Mouse (Mus musculus) limb, embryonic 11.5 days (tissue): ENCODE measurements around the gene Zfp207. TPM values are rescaled to one million over a fixed set of nuclear protein-coding genes. Genes with fewer than 3 reads are reported as not detected.
A peak's percentile ranks its signal among the peaks of the same experiment; 100 is the strongest.
"Not testable (repeated sequence)": the region's sequence is repeated elsewhere in the genome, so short reads cannot be mapped to it uniquely, and the experiment has no call there.

Experiments
- ATAC-seq: fragments of 200-750 bp; cut with Nextera tagmentation; 2 replicates; pipeline ENCODE4 v1.8.0; 2017; ENCODE audit warnings: low read depth; ENCODE audit not compliant: insufficient number of reproducible peaks, low FRiP score, low TSS enrichment
- DNase-seq: peaks from one replicate; pipeline ENCODE4 v3.0.0-alpha.2; 2015; ENCODE audit warnings: low spot score
- H3K27ac ChIP-seq: fragments of 300-500 bp; sonication (generic); replicated peaks from 2 replicates; pipeline ENCODE4 v1.5.1; 2014; ENCODE audit warnings: low read depth, mild to moderate bottlenecking, low read length
- H3K27me3 ChIP-seq: fragments of 300-500 bp; sonication (generic); 2 replicates; pipeline ENCODE4 v1.6.1; 2014; ENCODE audit warnings: mild to moderate bottlenecking, low read length, mixed read lengths; ENCODE audit not compliant: control insufficient read depth, insufficient read depth
- H3K36me3 ChIP-seq: fragments of 300-500 bp; sonication (generic); 2 replicates; pipeline ENCODE4 v1.6.1; 2014; ENCODE audit warnings: mild to moderate bottlenecking, low read length, moderate library complexity, mixed read lengths; ENCODE audit not compliant: control insufficient read depth, insufficient read depth
- H3K4me1 ChIP-seq: fragments of 300-500 bp; sonication (generic); 2 replicates; pipeline ENCODE4 v1.6.1; 2014; ENCODE audit warnings: low read length, mixed read lengths; ENCODE audit not compliant: control insufficient read depth, insufficient read depth
- H3K4me2 ChIP-seq: fragments of 300-500 bp; sonication (generic); 2 replicates; pipeline ENCODE4 v1.6.1; 2014; ENCODE audit warnings: low read depth, mild to moderate bottlenecking, moderate library complexity; ENCODE audit not compliant: severe bottlenecking
- H3K4me3 ChIP-seq: fragments of 300-500 bp; sonication (generic); 2 replicates; pipeline ENCODE4 v1.5.1; 2014; ENCODE audit warnings: low read depth, low read length
- H3K9ac ChIP-seq: fragments of 300-500 bp; sonication (generic); 2 replicates; pipeline ENCODE4 v1.6.1; 2014; ENCODE audit warnings: mild to moderate bottlenecking, low read length
- H3K9me3 ChIP-seq: fragments of 300-500 bp; sonication (generic); 2 replicates; pipeline ENCODE4 v1.6.1; 2016; ENCODE audit warnings: low read length; ENCODE audit not compliant: control insufficient read depth
- WGBS: fragments of 180-500 bp; shearing (Covaris S2); extraction: QIAGEN DNeasy Blood & Tissue Kit; methylation state at CpG from one replicate; pipeline ENCODE4 v1.1.7; 2014; 5-methylcytosine and 5-hydroxymethylcytosine counted together
- polyA plus RNA-seq: library from polyadenylated mRNA; unstranded; fragments of >200 nt; fragmentation: Nextera tagmentation; extraction: Ambion mirVana; gene quantifications from 2 replicates; pipeline ENCODE4 v1.2.1, GENCODE M21; 2014

Zfp207 gene
- polyA plus RNA-seq, 1 experiment from 2014 or later, result 343 TPM

GRCm38 (mm10) chr11:80420202-80420984, 37.3 kb downstream of the Zfp207 start:
- Histone ChIP-seq H3K36me3 (no peaks in the 10 kb centered on the region; the same call in 1 of the 2 replicates), H3K4me1 (no peaks in the 10 kb centered on the region), H3K4me3 (no peak overlapping the region), H3K9ac (no peak overlapping the region), H3K9me3 (no peaks in the 10 kb centered on the region), H3K27ac (no peak overlapping the region), H3K27me3 (no peaks in the 10 kb centered on the region), H3K4me2 (no peak overlapping the region)
- 67% methylated on average over 2 of the region's 2 CpGs for WGBS
- ATAC-seq (no peak), DNase-seq (no peak)

- WGBS, result 87% methylated on average over 7 of the region's 7 CpGs
- Histone ChIP-seq H3K4me2 (no peak overlapping the region), H3K9me3 (no peaks in the 10 kb centered on the region), H3K4me3 (no peak overlapping the region), H3K9ac (no peak overlapping the region), H3K27me3 (no peaks in the 10 kb centered on the region), H3K27ac (no peak overlapping the region), H3K36me3 (no peaks in the 10 kb centered on the region; the same call in 1 of the 2 replicates), H3K4me1 (no peaks in the 10 kb centered on the region)
- ATAC-seq (no peak), DNase-seq (no peak)
These were observed 38.5 kb downstream of the Zfp207 start for GRCm38 (mm10) chr11:80421421-80422047.

- Histone ChIP-seq H3K36me3 (no peaks in the 10 kb centered on the region), H3K4me3 (no peak overlapping the region), H3K27ac (no peak overlapping the region), H3K4me2 (no peak overlapping the region), H3K4me1 (no peaks in the 10 kb centered on the region; the same call in 1 of the 2 replicates), H3K27me3 (no peaks in the 10 kb centered on the region), H3K9ac (no peak overlapping the region), H3K9me3 (no peaks in the 10 kb centered on the region)
- DNase-seq, result no peak
- ATAC-seq, result no peak
- WGBS, result 80% methylated on average over 2 of the region's 2 CpGs
These were observed 41.6 kb downstream of the Zfp207 start for GRCm38 (mm10) chr11:80424691-80425090.

GRCm38 (mm10) chr11:80425247-80425778, 42.2 kb downstream of the Zfp207 start:
- Histone ChIP-seq H3K4me2 (no peak overlapping the region), H3K4me3 (no peak overlapping the region), H3K9ac (no peak overlapping the region), H3K36me3 (no peaks in the 10 kb centered on the region), H3K9me3 (no peaks in the 10 kb centered on the region), H3K4me1 (no peaks in the 10 kb centered on the region; the same call in 1 of the 2 replicates), H3K27me3 (no peaks in the 10 kb centered on the region), H3K27ac (no peak overlapping the region)
- no peak for ATAC-seq
- no peak for DNase-seq
- WGBS, result 66% methylated on average over 5 of the region's 5 CpGs

- not testable (repeated sequence) for H3K27me3 ChIP-seq, H3K4me2 ChIP-seq, H3K4me3 ChIP-seq, H3K4me1 ChIP-seq, H3K9me3 ChIP-seq, H3K27ac ChIP-seq, H3K9ac ChIP-seq, H3K36me3 ChIP-seq, DNase-seq, ATAC-seq
- 79% methylated on average over 16 of the region's 16 CpGs for WGBS
These were observed 43.1 kb downstream of the Zfp207 start for GRCm38 (mm10) chr11:80426029-80426813.

GRCm38 (mm10) chr11:80428381-80429008, 45.4 kb downstream of the Zfp207 start, which contains the start of gene Psmd11:
Psmd11 (plus strand) TSS chr11:80428615.
- under 1% methylated on average over 55 of the region's 58 CpGs for WGBS
- Histone ChIP-seq H3K9me3 (no peaks in the 10 kb centered on the region), H3K27ac (peak within 1 kb of the TSS; percentile 72; the same call in 1 of the 2 replicates), H3K4me2 (peak within 1 kb of the TSS; percentile 61), H3K4me3 (peak within 1 kb of the TSS; percentile 99), H3K36me3 (peaks cover 6% of the 10 kb centered on the region; the same call in 1 of the 2 replicates), H3K4me1 (no peaks in the 10 kb centered on the region; the same call in 1 of the 2 replicates), H3K27me3 (no peaks in the 10 kb centered on the region), H3K9ac (peak within 1 kb of the TSS; percentile 94)
- ATAC-seq (peak; percentile 96), DNase-seq (peak; percentile 96)

- Histone ChIP-seq H3K27me3 (no peaks in the 10 kb centered on the region), H3K4me2 (peak overlapping the region; percentile 61), H3K27ac (0 out of 2 replicates have a peak overlapping the region, but pooled peaks have one; percentile 72), H3K9ac (peak overlapping the region; percentile 94), H3K36me3 (peaks cover 9% of the 10 kb centered on the region; the same call in 1 of the 2 replicates), H3K9me3 (no peaks in the 10 kb centered on the region), H3K4me3 (peak overlapping the region; percentile 99), H3K4me1 (no peaks in the 10 kb centered on the region; the same call in 1 of the 2 replicates)
- under 1% methylated on average over 35 of the region's 37 CpGs for WGBS
- peak; percentile 79; the same call in 1 of the 2 replicates for ATAC-seq
- peak; percentile 52 for DNase-seq
These were observed 46.0 kb downstream of the Zfp207 start for GRCm38 (mm10) chr11:80429009-80429475.
